Mouse (Mus musculus): ENCODE measurements around the gene Ahr. TPM values are rescaled to one million over a fixed set of nuclear protein-coding genes. Genes with fewer than 3 reads are reported as not detected.

Gene Ahr
- total and polyA plus RNA-seq, 3 experiments, result not detected

- H3K27ac ChIP-seq (ENCODE audit: control insufficient read depth, low read depth, low read length), result no peak overlapping the region
- no peak overlapping the region for H3K9ac ChIP-seq (ENCODE audit: control insufficient read depth, low read depth, low read length, poor library complexity, severe bottlenecking)
- no peaks in the 10 kb centered on the region for H3K36me3 ChIP-seq (ENCODE audit: control insufficient read depth in 1 of 2, insufficient read depth in 2 of 2, low read length in 2 of 2)
- H3K27me3 ChIP-seq (ENCODE audit: control insufficient read depth in 1 of 2, insufficient read depth in 2 of 2, low read length in 2 of 2), result no peaks in the 10 kb centered on the region
- H3K9me3 ChIP-seq (replicated peaks; ENCODE audit: insufficient read depth, low read length), result no peaks in the 10 kb centered on the region
- no peak overlapping the region for H3K4me3 ChIP-seq (ENCODE audit: control insufficient read depth in 1 of 2, insufficient read depth in 1 of 2, low read depth in 2 of 2, low read length in 2 of 2)
- no peaks in the 10 kb centered on the region for H3K79me2 ChIP-seq (ENCODE audit: control insufficient read depth, insufficient read depth, low read length, poor library complexity)
- no peak for DNase-seq (ENCODE audit: low read depth, low spot score)
- TF ChIP-seq E2F4 (IDR thresholded peaks at IDR 0.05; ENCODE audit: borderline replicate concordance, low read depth, low read length), result no peak
- no peak for TF ChIP-seq MYC (IDR thresholded peaks at IDR 0.05; ENCODE audit: low read depth, low read length)
- no peak for TF ChIP-seq EP300 (IDR thresholded peaks at IDR 0.05; ENCODE audit: low read depth in 1 of 2, low read length in 2 of 2)
- no peak for TF ChIP-seq ZMIZ1 (IDR thresholded peaks at IDR 0.05; ENCODE audit: low read depth, low read length)
- no peak for TF ChIP-seq BHLHE40 (IDR thresholded peaks at IDR 0.05; ENCODE audit: borderline replicate concordance, low read depth, low read length)
- no peak for TF ChIP-seq ETS1 (IDR thresholded peaks at IDR 0.05; ENCODE audit: low read depth, low read length)
- TF ChIP-seq POLR2AphosphoS5 (IDR thresholded peaks at IDR 0.05; ENCODE audit: borderline replicate concordance, low read depth, low read length), result no peak
- TF ChIP-seq ELF1 (IDR thresholded peaks at IDR 0.05; ENCODE audit: low read depth, low read length), result no peak
- no peak for TF ChIP-seq UBTF (IDR thresholded peaks at IDR 0.05; ENCODE audit: borderline replicate concordance, insufficient read depth, low read depth, low read length)
- TF ChIP-seq MAFK (IDR thresholded peaks at IDR 0.05; ENCODE audit: borderline replicate concordance, low read depth, low read length), result no peak
- no peak for TF ChIP-seq ZKSCAN1 (IDR thresholded peaks at IDR 0.05; ENCODE audit: low read depth, low read length)
- TF ChIP-seq TCF12 (IDR thresholded peaks at IDR 0.05; ENCODE audit: low read depth, low read length), result no peak
- H3K4me1 ChIP-seq (ENCODE audit: control insufficient read depth in 1 of 2, insufficient read depth in 2 of 2, low read length in 2 of 2), result no peaks in the 10 kb centered on the region
Measured at GRCm38 (mm10) chr12:35463457-35463856, 71.4 kb downstream of the Ahr start.

DNA sequence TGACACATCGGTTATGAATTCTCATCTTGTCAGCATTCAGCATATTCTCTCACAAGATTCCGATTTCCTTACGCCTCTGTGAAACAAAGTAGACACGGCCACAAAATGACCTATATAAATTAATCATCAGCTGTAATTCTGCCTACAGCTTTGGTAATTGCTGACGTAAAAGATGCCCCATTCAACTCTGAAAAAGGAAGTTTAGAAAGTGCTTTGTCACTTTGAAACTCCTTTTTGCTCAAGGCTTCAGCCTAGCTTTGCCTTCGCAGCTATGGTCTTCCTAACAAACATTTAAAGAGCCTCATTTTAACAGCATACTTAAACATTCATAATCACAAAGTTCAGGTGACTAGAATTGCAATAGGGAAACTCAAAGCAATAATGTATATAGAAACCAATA, 72.2 kb downstream of the Ahr start:
- DNase-seq (ENCODE audit: low read depth, low spot score), result no peak
- no peaks in the 10 kb centered on the region for H3K9me3 ChIP-seq (replicated peaks; ENCODE audit: insufficient read depth, low read length)
- H3K27ac ChIP-seq (ENCODE audit: control insufficient read depth, low read depth, low read length), result no peak overlapping the region
- no peak overlapping the region for H3K9ac ChIP-seq (ENCODE audit: control insufficient read depth, low read depth, low read length, poor library complexity, severe bottlenecking)
- no peaks in the 10 kb centered on the region for H3K4me1 ChIP-seq (ENCODE audit: control insufficient read depth in 1 of 2, insufficient read depth in 2 of 2, low read length in 2 of 2)
- H3K36me3 ChIP-seq (ENCODE audit: control insufficient read depth in 1 of 2, insufficient read depth in 2 of 2, low read length in 2 of 2), result no peaks in the 10 kb centered on the region
- TF ChIP-seq ZC3H11A (IDR thresholded peaks at IDR 0.05; ENCODE audit: low read depth, low read length) (no peak), NELFE (IDR thresholded peaks at IDR 0.05; ENCODE audit: low read depth, low read length) (no peak), POLR2A (IDR thresholded peaks at IDR 0.05; ENCODE audit: control insufficient read depth in 1 of 2, insufficient read depth in 1 of 2, low read depth in 1 of 2, low read length in 2 of 2, poor library complexity in 1 of 2) (no peak), CHD1 (IDR thresholded peaks at IDR 0.05; ENCODE audit: low read depth, low read length) (no peak), NRF1 (IDR thresholded peaks at IDR 0.05; ENCODE audit: insufficient read depth, low read depth, low read length, poor library complexity, severe bottlenecking) (no peak), USF2 (IDR thresholded peaks at IDR 0.05; ENCODE audit: borderline replicate concordance in 1 of 2, insufficient read depth in 1 of 2, low read depth in 1 of 2, low read length in 2 of 2) (no peak), POLR2AphosphoS2 (IDR thresholded peaks at IDR 0.05; ENCODE audit: low read length) (no peak), GATA1 (IDR thresholded peaks at IDR 0.05; ENCODE audit: low read depth, low read length) (no peak), RCOR1 (IDR thresholded peaks at IDR 0.05; ENCODE audit: low read depth, low read length) (no peak), TCF12 (IDR thresholded peaks at IDR 0.05; ENCODE audit: low read depth, low read length) (no peak), HCFC1 (IDR thresholded peaks at IDR 0.05; ENCODE audit: low read depth, low read length) (no peak), MAX (IDR thresholded peaks at IDR 0.05; ENCODE audit: low read length) (no peak), POLR2AphosphoS5 (IDR thresholded peaks at IDR 0.05; ENCODE audit: borderline replicate concordance, low read depth, low read length) (no peak), MAZ (IDR thresholded peaks at IDR 0.05; ENCODE audit: low read depth, low read length) (no peak), UBTF (IDR thresholded peaks at IDR 0.05; ENCODE audit: borderline replicate concordance, insufficient read depth, low read depth, low read length) (no peak), USF1 (IDR thresholded peaks at IDR 0.05; ENCODE audit: low read depth, low read length) (no peak), TAL1 (IDR thresholded peaks at IDR 0.05; ENCODE audit: low read length) (no peak), EP300 (IDR thresholded peaks at IDR 0.05; ENCODE audit: low read depth in 1 of 2, low read length in 2 of 2) (no peak)
- H3K27me3 ChIP-seq (ENCODE audit: control insufficient read depth in 1 of 2, insufficient read depth in 2 of 2, low read length in 2 of 2), result no peaks in the 10 kb centered on the region
- H3K4me3 ChIP-seq (ENCODE audit: control insufficient read depth in 1 of 2, insufficient read depth in 1 of 2, low read depth in 2 of 2, low read length in 2 of 2), result no peak overlapping the region
- no peaks in the 10 kb centered on the region for H3K79me2 ChIP-seq (ENCODE audit: control insufficient read depth, insufficient read depth, low read length, poor library complexity)

All from MEL (cell line).